In genomic region chr13:18128826-18129225, GRCm38 (mm10) we compare ENCODE assay signal across 25 mouse cellular contexts.
"Had no signal": no experiment of that assay in that cellular context is flagged by ENCODE, and none has a peak within 500 bp of the region (broad histone marks: within the 10 kb centered on the region; RNA-seq: fewer than 3 reads in every experiment).

No protein-coding gene starts in this region.

- H3K9me3 ChIP-seq: heart, embryonic 13.5 days; heart, embryonic 15.5 days; hindbrain, embryonic 12.5 days; hindbrain, embryonic 15.5 days; kidney, embryonic 15.5 days; limb, embryonic 13.5 days; limb, embryonic 15.5 days had no signal

- H3K27me3 ChIP-seq: heart, embryonic 13.5 days; heart, embryonic 15.5 days; hindbrain, embryonic 12.5 days; hindbrain, embryonic 15.5 days; kidney, embryonic 15.5 days; limb, embryonic 15.5 days had no signal

- H3K36me3 ChIP-seq: heart, embryonic 13.5 days; heart, embryonic 15.5 days; hindbrain, embryonic 12.5 days; hindbrain, embryonic 15.5 days; kidney, embryonic 15.5 days; limb, embryonic 13.5 days; limb, embryonic 15.5 days had no signal

- H3K9ac ChIP-seq: forebrain, postnatal 0 days; heart, embryonic 13.5 days; heart, embryonic 15.5 days; hindbrain, embryonic 12.5 days; hindbrain, embryonic 15.5 days; kidney, embryonic 15.5 days; limb, embryonic 13.5 days; limb, embryonic 15.5 days had no signal

- H3K4me2 ChIP-seq: heart, embryonic 11.5 days; heart, embryonic 13.5 days; heart, embryonic 15.5 days; hindbrain, embryonic 12.5 days; hindbrain, embryonic 15.5 days; kidney, embryonic 15.5 days; limb, embryonic 13.5 days; limb, embryonic 15.5 days had no signal

- H3K27ac ChIP-seq: heart, adult 2 months; heart, embryonic 13.5 days; heart, embryonic 15.5 days; hindbrain, embryonic 12.5 days; hindbrain, embryonic 15.5 days; hindbrain, postnatal 0 days; kidney, embryonic 15.5 days; kidney, postnatal 0 days; limb, embryonic 13.5 days; limb, embryonic 15.5 days had no signal

- ATAC-seq: forebrain, postnatal 0 days; hindbrain, postnatal 0 days; intestine, embryonic 16.5 days had no signal

- H3K4me3 ChIP-seq: heart, adult 2 months; heart, embryonic 13.5 days; heart, embryonic 15.5 days; hindbrain, embryonic 12.5 days; hindbrain, embryonic 15.5 days; kidney, embryonic 15.5 days; limb, embryonic 13.5 days; limb, embryonic 15.5 days had no signal

- DNase-seq: forebrain, postnatal 0 days; gastrocnemius, postnatal 14 days; gastrocnemius, postnatal 36 days; heart, adult 2 months; heart, postnatal 14 days; heart, postnatal 36 days; kidney, adult 11 months; kidney, adult 2 months; kidney, adult 9 months; kidney, postnatal 14 days; kidney, postnatal 36 days; layer of hippocampus, adult 9-11 months; layer of hippocampus, postnatal 36 days; left cerebral cortex, postnatal 4 days had no signal
